Mouse (Mus musculus) C2C12 (cell line): ENCODE data around the gene Hspa1a.

ENCODE experiments used
- CEBPB ChIP-seq: IDR thresholded peaks from one replicate; pipeline ENCODE4 v1.6.1; 2011; ENCODE audit warnings: low read depth, mild to moderate bottlenecking, control low read depth, moderate library complexity
- CTCF ChIP-seq: IDR thresholded peaks from one replicate; pipeline ENCODE4 v1.5.1; 2011; ENCODE audit not compliant: control insufficient read depth, insufficient read depth, insufficient read length
- MAX ChIP-seq: IDR thresholded peaks from one replicate; pipeline ENCODE4 v1.6.1; 2011; ENCODE audit warnings: mild to moderate bottlenecking, control low read depth
- MYOG ChIP-seq: IDR thresholded peaks from one replicate; pipeline ENCODE4 v1.6.1; 2011; ENCODE audit not compliant: control insufficient read depth, insufficient read length; ENCODE audit errors: extremely low read depth

DNA sequence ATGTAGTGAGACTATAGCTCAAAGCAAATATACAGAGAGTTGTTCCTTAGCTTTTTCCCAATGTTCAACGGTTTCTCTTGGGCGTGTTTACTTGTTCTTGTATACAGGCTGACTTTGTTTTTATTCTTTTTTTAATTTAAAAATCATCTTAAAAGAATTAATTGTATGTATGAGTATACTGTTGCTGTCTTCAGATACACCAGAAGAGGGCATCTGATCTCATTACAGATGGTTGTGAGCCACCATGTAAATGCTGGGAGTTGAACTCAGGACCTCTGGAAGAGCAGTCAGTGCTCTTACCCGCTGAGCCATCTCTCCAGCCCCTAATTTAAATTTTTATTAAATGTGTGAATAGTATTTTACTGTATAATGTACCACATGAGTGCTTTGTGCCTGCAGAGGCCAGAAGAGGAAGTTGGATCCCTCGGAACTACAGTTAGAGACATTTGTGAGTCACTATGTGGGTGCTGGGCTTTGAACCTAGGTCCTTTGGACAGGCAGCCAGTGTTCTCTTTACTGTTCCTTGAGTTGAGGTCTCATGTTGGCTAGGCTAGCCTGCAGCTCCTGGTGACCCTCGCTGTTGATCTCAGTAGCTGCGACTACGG, 35.5 kb upstream of the Hspa1a start:
- no peak for TF ChIP-seq CTCF
- no peak for TF ChIP-seq MYOG
- no peak for TF ChIP-seq MAX
- TF ChIP-seq CEBPB: no peak
